Mouse (Mus musculus): ENCODE results near the gene Hipk1.

Gene Hipk1

GRCm38 (mm10) chr3:103715762-103716693 lies 75.3 kb downstream of the Hipk1 start:
- TF ChIP-seq GATA4 (IDR thresholded peaks at IDR 0.05; ENCODE audit: insufficient replicate concordance, low read length): no peak

- no peak for TF ChIP-seq GATA4 (IDR thresholded peaks at IDR 0.05; ENCODE audit: insufficient replicate concordance, low read length)
These were observed 76.4 kb downstream of the Hipk1 start for GRCm38 (mm10) chr3:103714942-103715341.

- TF ChIP-seq GATA4 (IDR thresholded peaks at IDR 0.05; ENCODE audit: insufficient replicate concordance, low read length): no peak
These were observed 77.0 kb downstream of the Hipk1 start for GRCm38 (mm10) chr3:103714236-103714875.

- no peak for TF ChIP-seq GATA4 (IDR thresholded peaks at IDR 0.05; ENCODE audit: insufficient replicate concordance, low read length)
These were observed 79.2 kb downstream of the Hipk1 start for GRCm38 (mm10) chr3:103712196-103712595.

GRCm38 (mm10) chr3:103709470-103710040 lies 81.8 kb downstream of the Hipk1 start:
- no peak for TF ChIP-seq GATA4 (IDR thresholded peaks at IDR 0.05; ENCODE audit: insufficient replicate concordance, low read length)

GRCm38 (mm10) chr3:103705426-103705825 lies 85.9 kb downstream of the Hipk1 start:
- no peak for TF ChIP-seq GATA4 (IDR thresholded peaks at IDR 0.05; ENCODE audit: insufficient replicate concordance, low read length)

- TF ChIP-seq GATA4 (IDR thresholded peaks at IDR 0.05; ENCODE audit: insufficient replicate concordance, low read length): no peak
These were observed 86.7 kb downstream of the Hipk1 start for GRCm38 (mm10) chr3:103704661-103705060.

- TF ChIP-seq GATA4 (IDR thresholded peaks at IDR 0.05; ENCODE audit: insufficient replicate concordance, low read length): no peak
These were observed 94.9 kb downstream of the Hipk1 start for GRCm38 (mm10) chr3:103696388-103696925.

- no peak for TF ChIP-seq GATA4 (IDR thresholded peaks at IDR 0.05; ENCODE audit: insufficient replicate concordance, low read length)
These were observed 95.8 kb downstream of the Hipk1 start for GRCm38 (mm10) chr3:103695556-103695955.

- no peak for TF ChIP-seq GATA4 (IDR thresholded peaks at IDR 0.05; ENCODE audit: insufficient replicate concordance, low read length)
These were observed 100.9 kb downstream of the Hipk1 start for GRCm38 (mm10) chr3:103690506-103690905.
